Mouse (Mus musculus) liver, adult 2 months (tissue): ENCODE data around the gene Mospd3. TPM values are rescaled to one million over a fixed set of nuclear protein-coding genes. Genes with fewer than 3 reads are reported as not detected.

Experiments used
- DNase-seq: peaks from one replicate; pipeline ENCODE4 v3.0.0-alpha.2; 2011; ENCODE audit warnings: low read depth, low spot score; ENCODE audit errors: extremely low read depth
- H3K27ac ChIP-seq: fragments of 200-500 bp; replicated peaks from 2 replicates; pipeline ENCODE4 v1.5.1; 2012; ENCODE audit warnings: low read depth, mild to moderate bottlenecking, control low read depth, inconsistent platforms, low read length; ENCODE audit not compliant: insufficient read depth
- H3K27me3 ChIP-seq: fragments of 200-500 bp; 2 replicates; pipeline ENCODE4 v1.6.1; 2012; ENCODE audit warnings: mild to moderate bottlenecking, moderate library complexity, low read length, inconsistent platforms; ENCODE audit not compliant: control insufficient read depth, insufficient read depth
- H3K36me3 ChIP-seq: fragments of 200-500 bp; 2 replicates; pipeline ENCODE4 v1.6.1; 2012; ENCODE audit warnings: low read length, inconsistent platforms; ENCODE audit not compliant: control insufficient read depth, insufficient read depth
- H3K4me1 ChIP-seq: fragments of 200-500 bp; 2 replicates; pipeline ENCODE4 v1.6.1; 2011; ENCODE audit warnings: low read length; ENCODE audit not compliant: control insufficient read depth, insufficient read depth
- H3K4me3 ChIP-seq: fragments of 200-500 bp; 2 replicates; pipeline ENCODE4 v1.5.1; 2011; ENCODE audit warnings: low read depth, mild to moderate bottlenecking, control low read depth, low read length, moderate library complexity; ENCODE audit not compliant: insufficient read depth
- H3K79me2 ChIP-seq: fragments of 200-500 bp; 2 replicates; pipeline ENCODE4 v1.6.1; 2012; ENCODE audit warnings: inconsistent platforms, mild to moderate bottlenecking, low read length, moderate library complexity; ENCODE audit not compliant: control insufficient read depth, insufficient read depth
- H3K9ac ChIP-seq: fragments of 200-500 bp; 2 replicates; pipeline ENCODE4 v1.6.1; 2012; ENCODE audit warnings: low read depth, mild to moderate bottlenecking, control low read depth, inconsistent platforms, low read length
- CTCF ChIP-seq: fragments of 200-500 bp; IDR thresholded peaks from 2 replicates; pipeline ENCODE4 v1.5.1; 2011; ENCODE audit warnings: low read depth, low read length, control low read depth
- POLR2A ChIP-seq: fragments of 200-500 bp; IDR thresholded peaks from 2 replicates; pipeline ENCODE4 v1.6.1; 2011; ENCODE audit warnings: low read length, control low read depth; ENCODE audit not compliant: insufficient read depth; ENCODE audit errors: extremely low read depth
- WGBS: fragments of 180-500 bp; shearing (Covaris S2); methylation state at CpG from one replicate; pipeline ENCODE4 v1.1.7; 2018; 5-methylcytosine and 5-hydroxymethylcytosine counted together
- polyA plus RNA-seq: library from polyadenylated mRNA; depleted of rRNA; stranded (reverse); fragments of >200 nt; gene quantifications from 2 replicates; pipeline ENCODE4 v1.2.3, GENCODE M21; 2012
- total RNA-seq: library from RNA; depleted of rRNA; stranded (reverse); fragments of >200 nt; gene quantifications from 2 replicates; pipeline ENCODE4 v1.2.3, GENCODE M21; 2014

Mospd3 gene
- total and polyA plus RNA-seq, 2 experiments, result 4.3 to 84.3 TPM

- WGBS, result 77% methylated on average over 4 of the region's 4 CpGs
- Histone ChIP-seq H3K27ac (peak overlapping the region; percentile 28), H3K27me3 (no peaks in the 10 kb centered on the region), H3K36me3 (peaks cover 2% of the 10 kb centered on the region), H3K79me2 (peaks cover 6% of the 10 kb centered on the region; the same call in 1 of the 2 replicates), H3K4me3 (no peak overlapping the region), H3K4me1 (no peaks in the 10 kb centered on the region), H3K9ac (0 out of 2 replicates have a peak overlapping the region, but pooled peaks have one; percentile 12)
- TF ChIP-seq POLR2A, result no peak
- no peak for TF ChIP-seq CTCF
- no peak for DNase-seq
Measured at GRCm38 (mm10) chr5:137631591-137631990, 30.7 kb upstream of the Mospd3 start.

DNA sequence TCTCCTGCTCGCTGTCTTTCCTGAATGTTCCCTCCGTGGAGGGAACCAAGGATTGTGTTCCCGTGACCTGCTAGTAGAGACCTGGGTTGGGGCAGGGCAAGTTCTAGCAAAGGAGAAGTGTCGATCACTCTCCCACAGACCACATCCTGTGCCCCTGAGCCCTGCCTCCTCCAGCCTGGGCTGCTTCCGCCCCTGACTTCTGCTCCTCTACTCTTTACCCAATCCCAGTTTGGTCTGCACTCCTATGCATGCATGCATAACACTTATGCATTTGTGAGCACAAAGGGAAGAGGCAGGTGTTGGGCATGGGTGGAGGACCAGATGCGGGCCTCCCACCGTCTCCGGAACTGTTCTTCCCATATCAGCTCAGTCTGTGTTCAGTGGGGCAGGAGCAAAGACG is 30.3 kb upstream of the Mospd3 start:
- no peak for DNase-seq
- Histone ChIP-seq H3K36me3 (peaks cover 2% of the 10 kb centered on the region; the same call in 1 of the 2 replicates), H3K79me2 (peaks cover 6% of the 10 kb centered on the region; the same call in 1 of the 2 replicates), H3K27me3 (no peaks in the 10 kb centered on the region), H3K27ac (peak overlapping the region; percentile 71), H3K9ac (peak overlapping the region; percentile 29), H3K4me1 (no peaks in the 10 kb centered on the region), H3K4me3 (0 out of 2 replicates have a peak overlapping the region, but pooled peaks have one; percentile 43)
- 73% methylated on average over 9 of the region's 9 CpGs for whole genome bisulfite sequencing
- TF ChIP-seq POLR2A (no peak), CTCF (no peak)

DNA sequence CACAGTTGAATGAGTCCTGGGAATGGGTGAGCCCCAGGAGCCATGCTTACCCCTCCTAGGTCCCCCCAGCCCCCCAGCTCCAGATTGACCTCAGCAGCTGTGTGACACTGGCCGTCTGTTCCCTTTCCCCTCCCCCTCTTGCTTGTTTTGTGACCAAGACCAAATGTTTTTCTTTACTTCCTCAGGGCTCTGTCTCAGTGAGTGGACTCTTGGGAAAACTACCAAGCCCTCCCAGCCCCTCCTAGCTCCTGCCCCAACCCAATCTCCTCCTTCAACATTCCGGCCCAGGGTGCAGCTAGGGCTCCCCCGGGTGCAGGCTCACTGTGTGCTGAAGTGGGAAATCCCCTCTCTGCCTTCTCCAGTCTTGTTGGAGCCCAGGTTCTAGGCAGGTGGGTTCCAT is 29.7 kb upstream of the Mospd3 start:
- DNase-seq, result no peak
- peak overlapping the region; percentile 29 for H3K9ac ChIP-seq
- TF ChIP-seq POLR2A (no peak), CTCF (no peak)
- H3K36me3 ChIP-seq, result peaks cover 2% of the 10 kb centered on the region; the same call in 1 of the 2 replicates
- peaks cover 6% of the 10 kb centered on the region; the same call in 1 of the 2 replicates for H3K79me2 ChIP-seq
- peak overlapping the region; percentile 71 for H3K27ac ChIP-seq
- no peaks in the 10 kb centered on the region for H3K27me3 ChIP-seq
- H3K4me3 ChIP-seq, result peak overlapping the region; percentile 43
- 65% methylated on average over 3 of the region's 3 CpGs for WGBS
- no peaks in the 10 kb centered on the region for H3K4me1 ChIP-seq

DNA sequence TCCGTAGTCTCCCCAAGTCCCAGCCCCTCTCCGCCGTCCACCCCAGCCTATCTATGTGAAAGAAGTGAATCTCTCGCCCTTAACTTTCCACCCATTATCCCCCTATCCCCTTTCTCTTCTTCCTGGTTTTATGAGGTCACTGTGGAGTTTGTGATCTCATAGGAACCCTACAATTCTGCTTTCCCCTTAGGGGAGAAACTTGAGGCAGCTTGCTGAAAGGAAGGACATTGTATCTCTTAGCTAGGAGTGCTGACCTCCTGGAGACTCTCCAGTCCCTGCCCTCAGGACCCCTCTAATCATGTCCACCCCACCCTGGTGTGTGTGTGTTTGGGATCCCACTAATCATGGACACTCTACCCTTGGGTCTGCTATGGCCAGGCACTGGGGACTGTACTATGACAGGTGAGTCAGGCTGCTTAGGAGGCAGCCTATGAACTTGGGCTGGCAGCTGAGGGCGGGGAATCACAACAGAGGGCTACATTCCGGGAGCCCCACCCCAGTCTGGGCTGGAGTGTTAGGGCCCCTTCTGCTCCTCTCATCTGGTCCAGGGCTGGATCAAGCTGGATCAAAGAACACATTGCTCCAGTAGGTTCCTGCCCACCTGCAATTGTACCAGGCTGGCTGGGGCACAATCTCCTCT is 29.2 kb upstream of the Mospd3 start:
- Histone ChIP-seq H3K79me2 (peaks cover 6% of the 10 kb centered on the region; the same call in 1 of the 2 replicates), H3K4me1 (no peaks in the 10 kb centered on the region), H3K27me3 (no peaks in the 10 kb centered on the region), H3K36me3 (peaks cover under 1% of the 10 kb centered on the region; the same call in 1 of the 2 replicates), H3K27ac (peak overlapping the region; percentile 33), H3K4me3 (peak overlapping the region; percentile 84), H3K9ac (peak overlapping the region; percentile 11)
- DNase-seq, result no peak
- WGBS, result 25% methylated on average over 6 of the region's 6 CpGs
- TF ChIP-seq POLR2A, result no peak
- no peak for TF ChIP-seq CTCF

GRCm38 (mm10) chr5:137629306-137629721 is 28.5 kb upstream of the Mospd3 start:
- no peak for TF ChIP-seq CTCF
- no peaks in the 10 kb centered on the region for H3K4me1 ChIP-seq
- under 1% methylated on average over 23 of the region's 23 CpGs for WGBS
- H3K36me3 ChIP-seq, result no peaks in the 10 kb centered on the region
- peak overlapping the region; percentile 92 for H3K9ac ChIP-seq
- peak overlapping the region; percentile 71 for H3K27ac ChIP-seq
- peak; percentile 44 for DNase-seq
- peak overlapping the region; percentile 84 for H3K4me3 ChIP-seq
- no peaks in the 10 kb centered on the region for H3K27me3 ChIP-seq
- peaks cover 6% of the 10 kb centered on the region; the same call in 1 of the 2 replicates for H3K79me2 ChIP-seq

DNA sequence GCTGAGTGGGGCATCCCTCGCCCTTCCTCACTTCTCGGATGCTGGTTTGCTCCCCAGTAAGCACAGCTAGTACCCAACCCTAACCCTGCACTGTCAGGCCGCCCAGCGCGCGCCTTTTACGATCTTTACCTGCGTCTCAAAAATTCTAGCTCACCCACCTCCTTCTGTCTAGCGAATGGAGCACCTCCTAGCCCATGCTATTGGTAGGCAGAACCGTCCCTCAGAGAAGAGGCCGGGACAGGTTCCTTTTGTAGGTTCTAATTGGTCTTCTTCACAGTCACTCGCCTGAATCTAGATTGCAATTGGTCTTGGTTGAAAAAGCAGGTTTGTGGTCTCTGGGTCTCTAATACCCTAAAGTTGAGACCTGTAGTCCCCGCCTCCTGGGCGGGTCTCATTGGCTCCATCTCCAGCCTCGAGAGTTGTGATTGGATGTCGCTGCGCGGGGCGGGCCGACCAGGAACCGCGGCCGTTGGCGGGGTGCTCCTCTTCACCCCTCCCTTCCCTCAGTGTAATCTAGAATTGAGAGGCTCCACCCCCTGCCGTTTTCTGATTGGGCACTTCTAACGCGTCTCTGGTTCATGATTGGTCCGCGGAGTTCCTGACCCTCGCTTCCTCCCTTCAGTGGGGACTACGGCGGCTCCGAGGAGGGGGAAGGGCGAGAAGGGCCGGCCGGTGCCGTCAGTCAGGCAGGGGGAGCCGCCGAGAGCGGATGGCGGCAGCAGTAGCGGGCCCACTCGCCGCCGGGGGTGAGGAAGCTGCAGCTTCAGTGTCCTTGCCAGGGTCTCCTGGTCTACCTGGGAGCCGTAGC is 27.8 kb upstream of the Mospd3 start, which contains the start of the genes Fbxo24, Lrch4 and Gm20605:
TSS of gene Fbxo24 (minus strand) at position 505 of the 808 bp plus-strand sequence.
TSS of gene Lrch4 (plus strand) at position 624 of the 808 bp plus-strand sequence.
TSS of gene Gm20605 (plus strand) at position 678 of the 808 bp plus-strand sequence.
- peak within 1 kb of the TSS; percentile 71 for H3K27ac ChIP-seq
- H3K4me3 ChIP-seq, result peak within 1 kb of the TSS; percentile 84
- WGBS, result under 1% methylated on average over 46 of the region's 46 CpGs
- H3K4me1 ChIP-seq, result no peaks in the 10 kb centered on the region
- H3K79me2 ChIP-seq, result peaks cover 6% of the 10 kb centered on the region; the same call in 1 of the 2 replicates
- H3K9ac ChIP-seq, result peak within 1 kb of the TSS; percentile 92
- TF ChIP-seq CTCF (no peak), POLR2A (peak; percentile 83; the same call in 1 of the 2 replicates)
- DNase-seq, result peak; percentile 100
- H3K36me3 ChIP-seq, result no peaks in the 10 kb centered on the region
- no peaks in the 10 kb centered on the region for H3K27me3 ChIP-seq
